Mouse (Mus musculus) forebrain, embryonic 10.5 days (tissue): ENCODE data around the gene Olfr1317. TPM values are rescaled to one million over a fixed set of nuclear protein-coding genes. Genes with fewer than 3 reads are reported as not detected.

Experiments
- DNase-seq: peaks from one replicate; pipeline ENCODE4 v3.0.0-alpha.2; 2017; ENCODE audit warnings: low spot score; ENCODE audit errors: extremely low spot score
- H3K27ac ChIP-seq: fragments of 300-500 bp; sonication (generic); 2 replicates; pipeline ENCODE4 v1.5.1; 2016; ENCODE audit warnings: mild to moderate bottlenecking
- H3K27me3 ChIP-seq: fragments of 300-500 bp; sonication (generic); 2 replicates; pipeline ENCODE4 v1.6.1; 2016; ENCODE audit warnings: mild to moderate bottlenecking; ENCODE audit not compliant: poor library complexity, severe bottlenecking
- H3K36me3 ChIP-seq: fragments of 300-500 bp; sonication (generic); replicated peaks from 2 replicates; pipeline ENCODE4 v1.6.1; 2016; ENCODE audit warnings: mild to moderate bottlenecking, moderate library complexity
- H3K4me1 ChIP-seq: fragments of 300-500 bp; sonication (generic); 2 replicates; pipeline ENCODE4 v1.6.1; 2016
- H3K4me3 ChIP-seq: fragments of 300-500 bp; sonication (generic); 2 replicates; pipeline ENCODE4 v1.5.1; 2016; ENCODE audit warnings: mild to moderate bottlenecking, moderate library complexity
- H3K9me3 ChIP-seq: fragments of 300-500 bp; sonication (generic); 2 replicates; pipeline ENCODE4 v1.6.1; 2016; ENCODE audit warnings: mild to moderate bottlenecking, moderate library complexity
- WGBS: fragments of 180-500 bp; shearing (Covaris S2); methylation state at CpG from one replicate; pipeline ENCODE4 v1.1.7; 2016; 5-methylcytosine and 5-hydroxymethylcytosine counted together
- polyA plus RNA-seq: library from polyadenylated mRNA; unstranded; fragments of >200 nt; fragmentation: Nextera tagmentation; extraction: Ambion mirVana; gene quantifications from 2 replicates; pipeline ENCODE4 v1.2.1, GENCODE M21; 2016

Gene Olfr1317
- polyA plus RNA-seq, result not detected in 2 replicates

DNA sequence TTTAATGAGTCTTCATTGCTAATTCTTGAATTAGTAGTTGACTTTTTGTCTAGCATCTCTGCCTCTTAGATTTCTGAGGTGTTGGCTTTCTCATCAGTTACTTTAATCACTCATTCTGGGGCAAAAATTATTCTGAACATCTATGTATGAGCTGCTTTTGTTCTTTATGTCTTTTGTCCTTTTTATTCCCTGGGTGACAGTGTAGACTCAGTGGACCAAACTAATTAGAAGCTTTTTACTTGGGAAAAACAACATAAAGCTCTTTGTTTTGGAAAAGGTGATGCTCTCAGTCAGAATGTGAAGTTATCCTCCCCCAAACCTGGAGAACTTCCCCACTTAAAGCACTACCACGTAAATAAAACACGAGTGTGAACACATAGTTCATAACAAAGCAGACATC is at the start of gene Olfr1317:
Olfr1317 (plus strand) TSS at position 301 of the 400 bp plus-strand sequence.
- WGBS, result 78% methylated on average over 2 of the region's 2 CpGs
- H3K4me3 ChIP-seq, result no peak within 1 kb of the TSS
- no peaks in the 10 kb centered on the region for H3K27me3 ChIP-seq
- no peak for DNase-seq
- no peaks in the 10 kb centered on the region for H3K36me3 ChIP-seq
- H3K4me1 ChIP-seq, result no peaks in the 10 kb centered on the region
- H3K27ac ChIP-seq, result no peak within 1 kb of the TSS
- no peaks in the 10 kb centered on the region for H3K9me3 ChIP-seq

DNA sequence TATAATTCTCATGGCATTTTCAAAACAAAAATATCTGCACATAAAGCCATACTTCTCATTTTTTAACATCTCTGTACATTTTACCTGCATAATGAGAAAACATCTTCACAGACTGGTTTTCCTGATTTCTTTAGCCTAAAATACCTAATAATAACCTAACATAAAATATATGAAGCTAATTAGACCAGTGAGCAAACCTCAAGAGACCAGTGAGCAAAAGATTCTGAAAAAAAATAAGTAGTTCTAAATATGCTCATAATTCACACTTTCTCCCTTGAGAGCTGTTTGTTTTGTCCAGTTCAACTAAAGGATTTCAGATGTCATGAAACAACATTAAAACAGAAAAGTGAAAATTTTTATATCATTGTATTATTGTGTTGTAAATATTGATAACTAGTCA is 43.4 kb upstream of the Olfr1317 start, which contains the start of gene Olfr1314:
Olfr1314 (minus strand) TSS at position 101 of the 400 bp plus-strand sequence.
- Histone ChIP-seq H3K9me3 (no peaks in the 10 kb centered on the region), H3K27me3 (no peaks in the 10 kb centered on the region), H3K4me1 (no peaks in the 10 kb centered on the region), H3K27ac (no peak within 1 kb of the TSS), H3K36me3 (no peaks in the 10 kb centered on the region), H3K4me3 (no peak within 1 kb of the TSS)
- no peak for DNase-seq

DNA sequence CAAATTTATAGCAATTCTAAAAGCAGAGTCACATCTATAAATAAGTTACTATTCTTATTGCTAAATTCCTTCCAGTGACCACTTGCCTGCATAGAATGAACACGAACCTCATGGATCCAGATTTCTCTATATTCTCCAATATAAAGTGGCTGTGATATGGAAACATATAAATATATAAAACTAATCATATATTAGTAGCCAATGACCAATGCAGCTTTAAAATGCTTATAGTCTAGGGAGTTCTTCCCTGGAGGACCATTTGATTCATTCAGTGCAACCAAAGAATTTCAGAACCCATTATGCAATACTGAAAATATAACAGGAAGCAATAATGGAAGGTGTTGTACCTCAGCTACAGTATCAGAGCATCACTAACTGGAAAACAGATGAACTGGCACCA is 24.8 kb upstream of the Olfr1317 start, which contains the start of gene Olfr1315-ps1:
Olfr1315-ps1 (minus strand) TSS at position 101 of the 400 bp plus-strand sequence.
- Histone ChIP-seq H3K9me3 (no peaks in the 10 kb centered on the region), H3K4me3 (no peak within 1 kb of the TSS), H3K4me1 (no peaks in the 10 kb centered on the region), H3K27ac (no peak within 1 kb of the TSS), H3K27me3 (no peaks in the 10 kb centered on the region), H3K36me3 (no peaks in the 10 kb centered on the region)
- 86% methylated on average over 1 of the region's 1 CpGs for WGBS
- DNase-seq, result no peak

DNA sequence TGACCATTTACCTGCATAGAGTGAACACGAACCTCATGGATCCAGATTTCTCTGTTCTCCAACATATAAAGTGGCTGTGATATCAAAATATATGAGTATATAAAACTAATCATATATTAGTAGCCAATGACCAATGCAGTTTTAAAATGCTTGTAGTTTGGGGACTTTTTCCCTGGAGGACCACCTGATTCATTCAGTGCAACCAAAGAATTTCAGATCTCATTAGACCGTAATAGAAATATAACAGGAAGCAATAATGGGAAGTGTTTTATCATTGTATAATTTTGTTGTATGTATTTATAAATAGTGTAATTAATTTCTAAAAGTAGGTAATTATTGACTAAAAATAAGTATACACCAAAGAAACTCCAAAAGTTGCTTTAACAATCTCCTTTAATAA is 5.3 kb upstream of the Olfr1317 start, which contains the start of gene Olfr1316:
Olfr1316 (minus strand) TSS at position 101 of the 400 bp plus-strand sequence.
- DNase-seq, result no peak
- Histone ChIP-seq H3K27ac (no peak within 1 kb of the TSS), H3K9me3 (no peaks in the 10 kb centered on the region), H3K4me3 (no peak within 1 kb of the TSS), H3K36me3 (no peaks in the 10 kb centered on the region), H3K4me1 (no peaks in the 10 kb centered on the region), H3K27me3 (no peaks in the 10 kb centered on the region)
- WGBS, result 85% methylated on average over 2 of the region's 2 CpGs

DNA sequence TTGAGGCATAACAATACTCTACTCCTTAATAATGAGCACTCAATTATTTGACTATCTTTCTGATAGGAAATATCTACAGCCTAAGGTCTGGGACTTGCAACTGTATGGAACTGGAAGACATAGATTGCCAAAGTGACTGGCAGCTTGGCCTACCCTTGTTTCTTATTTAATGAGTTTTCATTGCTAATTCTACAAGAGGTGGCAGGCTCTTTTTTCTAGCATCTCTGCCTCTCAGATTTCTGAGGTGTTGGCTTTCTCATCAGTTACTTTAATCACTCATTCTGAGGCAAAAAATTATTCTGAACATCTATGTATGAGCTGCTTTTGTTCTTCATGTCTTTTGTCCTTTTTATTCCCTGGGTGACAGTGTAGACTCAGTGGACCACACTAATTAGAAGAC is 13.8 kb downstream of the Olfr1317 start, which contains the start of gene Olfr1318:
Olfr1318 (plus strand) TSS at position 301 of the 400 bp plus-strand sequence.
- Histone ChIP-seq H3K4me3 (no peak within 1 kb of the TSS), H3K27ac (no peak within 1 kb of the TSS), H3K4me1 (no peaks in the 10 kb centered on the region), H3K9me3 (no peaks in the 10 kb centered on the region), H3K36me3 (no peaks in the 10 kb centered on the region), H3K27me3 (no peaks in the 10 kb centered on the region)
- DNase-seq, result no peak

Other genes starting within 250 kb of the Olfr1317 start
- not detected in 2 replicates for gene Olfr1306, start 224.1 kb upstream of the Olfr1317 start, polyA plus RNA-seq
- gene Olfr1307, start 190.9 kb upstream of the Olfr1317 start, polyA plus RNA-seq, result not detected in 2 replicates
- not detected in 2 replicates for gene Olfr1308, start 175.4 kb upstream of the Olfr1317 start, polyA plus RNA-seq
- gene Olfr1309, start 150.0 kb upstream of the Olfr1317 start, polyA plus RNA-seq, result not detected in 2 replicates
- gene Olfr1310, start 127.6 kb upstream of the Olfr1317 start, polyA plus RNA-seq, result not detected in 2 replicates
- not detected in 2 replicates for gene Olfr1311, start 115.9 kb upstream of the Olfr1317 start, polyA plus RNA-seq
- gene Olfr1312, start 90.1 kb upstream of the Olfr1317 start, polyA plus RNA-seq, result not detected in 2 replicates
- not detected in 2 replicates for gene Olfr1313, start 62.5 kb upstream of the Olfr1317 start, polyA plus RNA-seq
- not detected in 2 replicates for gene Olfr1314, start 43.5 kb upstream of the Olfr1317 start, polyA plus RNA-seq
- gene Olfr1315-ps1, start 24.9 kb upstream of the Olfr1317 start, polyA plus RNA-seq, result not detected in 2 replicates
- not detected in 2 replicates for gene Olfr1316, start 5.4 kb upstream of the Olfr1317 start, polyA plus RNA-seq
- gene Olfr1318, start 13.9 kb downstream of the Olfr1317 start, polyA plus RNA-seq, result not detected in 2 replicates
- gene Lpcat4, start 99.1 kb downstream of the Olfr1317 start, polyA plus RNA-seq, result 10.8 and 14.4 TPM in 2 replicates
- 0.06 and 0.10 TPM in 2 replicates for gene Nutm1, start 119.0 kb downstream of the Olfr1317 start, polyA plus RNA-seq
- 224 TPM in 2 replicates for gene Nop10, start 121.6 kb downstream of the Olfr1317 start, polyA plus RNA-seq
- gene Slc12a6, start 125.5 kb downstream of the Olfr1317 start, polyA plus RNA-seq, result 8.0 and 10.1 TPM in 2 replicates
- gene Gm21985, start 126.0 kb downstream of the Olfr1317 start, polyA plus RNA-seq, result not detected in 2 replicates
- gene Emc4, start 227.7 kb downstream of the Olfr1317 start, polyA plus RNA-seq, result 113 TPM in 2 replicates
- gene Katnbl1, start 238.9 kb downstream of the Olfr1317 start, polyA plus RNA-seq, result 43.0 and 44.7 TPM in 2 replicates